Mouse (Mus musculus) limb, embryonic 15.5 days (tissue): ENCODE results near the gene Il10. TPM values are rescaled to one million over a fixed set of nuclear protein-coding genes. Genes with fewer than 3 reads are reported as not detected.
A peak's percentile ranks its signal among the peaks of the same experiment; 100 is the strongest.

Source experiments
- ATAC-seq: fragments of 200-750 bp; cut with Nextera tagmentation; 2 replicates; pipeline ENCODE4 v1.8.0; 2017; ENCODE audit warnings: low read depth, moderate TSS enrichment; ENCODE audit not compliant: insufficient number of reproducible peaks, low FRiP score, low TSS enrichment
- H3K27ac ChIP-seq: fragments of 300-500 bp; sonication (generic); 2 replicates; pipeline ENCODE4 v1.5.1; 2015; ENCODE audit warnings: moderate library complexity, mild to moderate bottlenecking, inconsistent platforms
- H3K27me3 ChIP-seq: fragments of 300-500 bp; sonication (generic); 2 replicates; pipeline ENCODE4 v1.6.1; 2015; ENCODE audit warnings: inconsistent platforms
- H3K36me3 ChIP-seq: fragments of 300-500 bp; sonication (generic); 2 replicates; pipeline ENCODE4 v1.6.1; 2015; ENCODE audit warnings: inconsistent platforms
- H3K4me1 ChIP-seq: fragments of 300-500 bp; sonication (generic); 2 replicates; pipeline ENCODE4 v1.6.1; 2015; ENCODE audit warnings: inconsistent platforms
- H3K4me2 ChIP-seq: fragments of 300-500 bp; sonication (generic); 2 replicates; pipeline ENCODE4 v1.6.1; 2015; ENCODE audit warnings: mild to moderate bottlenecking, inconsistent platforms
- H3K4me3 ChIP-seq: fragments of 300-500 bp; sonication (generic); 2 replicates; pipeline ENCODE4 v1.5.1; 2015; ENCODE audit warnings: mild to moderate bottlenecking, inconsistent platforms
- H3K9ac ChIP-seq: fragments of 300-500 bp; sonication (generic); 2 replicates; pipeline ENCODE4 v1.6.1; 2015; ENCODE audit warnings: inconsistent platforms
- H3K9me3 ChIP-seq: fragments of 300-500 bp; sonication (generic); 2 replicates; pipeline ENCODE4 v1.6.1; 2016; ENCODE audit warnings: inconsistent platforms
- WGBS: fragments of 180-500 bp; shearing (Covaris S2); methylation state at CpG from one replicate; pipeline ENCODE4 v1.1.7; 2015; 5-methylcytosine and 5-hydroxymethylcytosine counted together
- polyA plus RNA-seq: library from polyadenylated mRNA; unstranded; fragments of >200 nt; fragmentation: Nextera tagmentation; extraction: Ambion mirVana; gene quantifications from 2 replicates; pipeline ENCODE4 v1.2.1, GENCODE M21; 2015

Gene Il10
- polyA plus RNA-seq, 1 experiment from 2014 or later = not detected

GRCm38 (mm10) chr1:131072376-131072990, 52.8 kb downstream of the Il10 start:
- Histone ChIP-seq H3K4me2 (no peak overlapping the region), H3K9me3 (no peaks in the 10 kb centered on the region), H3K27me3 (no peaks in the 10 kb centered on the region), H3K27ac (no peak overlapping the region), H3K4me3 (no peak overlapping the region), H3K36me3 (0 out of 2 replicates have a peak, but pooled peaks cover 3% of the 10 kb centered on the region), H3K9ac (no peak overlapping the region), H3K4me1 (peaks cover 29% of the 10 kb centered on the region)
- 82% methylated on average over 7 of the region's 7 CpGs for WGBS
- no peak for ATAC-seq

- Histone ChIP-seq H3K4me2 (no peak overlapping the region), H3K9ac (no peak overlapping the region), H3K27ac (0 out of 2 replicates have a peak overlapping the region, but pooled peaks have one; percentile 14), H3K27me3 (no peaks in the 10 kb centered on the region), H3K9me3 (no peaks in the 10 kb centered on the region), H3K4me3 (no peak overlapping the region), H3K4me1 (peaks cover 46% of the 10 kb centered on the region), H3K36me3 (no peaks in the 10 kb centered on the region)
- 66% methylated on average over 8 of the region's 8 CpGs for WGBS
- ATAC-seq = no peak
These were observed 54.9 kb downstream of the Il10 start for GRCm38 (mm10) chr1:131074524-131074938.

Other genes starting within 250 kb of the Il10 start
- gene Fcamr, start 218.9 kb upstream of the Il10 start, polyA plus RNA-seq = 0.29 and 0.70 TPM in 2 replicates
- 0.15 and 0.16 TPM in 2 replicates for gene Pigr, start 193.2 kb upstream of the Il10 start, polyA plus RNA-seq
- 0.29 TPM in 1 of 2 replicates, not detected in the other for gene Fcmr, start 154.2 kb upstream of the Il10 start, polyA plus RNA-seq
- gene Il24, start 132.4 kb upstream of the Il10 start, polyA plus RNA-seq = not detected in 2 replicates
- not detected in 2 replicates for gene Il20, start 108.4 kb upstream of the Il10 start, polyA plus RNA-seq
- gene Il19, start 79.7 kb upstream of the Il10 start, polyA plus RNA-seq = not detected in 2 replicates
- gene Mapkapk2, start 78.0 kb downstream of the Il10 start, polyA plus RNA-seq = 27.7 and 36.1 TPM in 2 replicates
- gene Dyrk3, start 118.5 kb downstream of the Il10 start, polyA plus RNA-seq = 2.2 and 3.1 TPM in 2 replicates
- gene Eif2d, start 133.3 kb downstream of the Il10 start, polyA plus RNA-seq = 60.5 and 61.4 TPM in 2 replicates
- 6.1 and 6.3 TPM in 2 replicates for gene Rassf5, start 225.4 kb downstream of the Il10 start, polyA plus RNA-seq